Mouse (Mus musculus) embryonic facial prominence, embryonic 15.5 days (tissue): Measurements from ENCODE around the gene Mlip. TPM values are rescaled to one million over a fixed set of nuclear protein-coding genes. Genes with fewer than 3 reads are reported as not detected.

Experiments used
- ATAC-seq: fragments of 200-750 bp; cut with Nextera tagmentation; 2 replicates; pipeline ENCODE4 v1.8.0; 2017; ENCODE audit warnings: low read depth, moderate TSS enrichment; ENCODE audit not compliant: insufficient number of reproducible peaks, low FRiP score, low TSS enrichment
- H3K27ac ChIP-seq: fragments of 300-500 bp; sonication (generic); replicated peaks from 2 replicates; pipeline ENCODE4 v1.5.1; 2015; ENCODE audit warnings: mild to moderate bottlenecking, inconsistent platforms
- H3K27me3 ChIP-seq: fragments of 300-500 bp; sonication (generic); 2 replicates; pipeline ENCODE4 v1.6.1; 2015; ENCODE audit warnings: inconsistent platforms
- H3K36me3 ChIP-seq: fragments of 300-500 bp; sonication (generic); 2 replicates; pipeline ENCODE4 v1.6.1; 2015; ENCODE audit warnings: mild to moderate bottlenecking, inconsistent platforms
- H3K4me1 ChIP-seq: fragments of 300-500 bp; sonication (generic); 2 replicates; pipeline ENCODE4 v1.6.1; 2015; ENCODE audit warnings: inconsistent platforms
- H3K4me2 ChIP-seq: fragments of 300-500 bp; sonication (generic); replicated peaks from 2 replicates; pipeline ENCODE4 v1.6.1; 2015; ENCODE audit warnings: mild to moderate bottlenecking, inconsistent platforms
- H3K4me3 ChIP-seq: fragments of 300-500 bp; sonication (generic); replicated peaks from 2 replicates; pipeline ENCODE4 v1.5.1; 2015; ENCODE audit warnings: mild to moderate bottlenecking, inconsistent platforms
- H3K9ac ChIP-seq: fragments of 300-500 bp; sonication (generic); 2 replicates; pipeline ENCODE4 v1.6.1; 2015; ENCODE audit warnings: inconsistent platforms
- H3K9me3 ChIP-seq: fragments of 300-500 bp; sonication (generic); replicated peaks from 2 replicates; pipeline ENCODE4 v1.6.1; 2016; ENCODE audit warnings: inconsistent platforms
- WGBS: fragments of 180-500 bp; shearing (Covaris S2); methylation state at CpG from one replicate; pipeline ENCODE4 v1.1.7; 2015; 5-methylcytosine and 5-hydroxymethylcytosine counted together
- polyA plus RNA-seq: library from polyadenylated mRNA; unstranded; fragments of >200 nt; fragmentation: Nextera tagmentation; extraction: Ambion mirVana; gene quantifications from 2 replicates; pipeline ENCODE4 v1.2.1, GENCODE M21; 2015

The Mlip gene
- polyA plus RNA-seq, 1 experiment from 2014 or later = 6.4 TPM

- no peak for ATAC-seq
- H3K4me3 ChIP-seq = no peak overlapping the region
- 78% methylated on average over 9 of the region's 9 CpGs for WGBS
- no peak overlapping the region for H3K4me2 ChIP-seq
- no peaks in the 10 kb centered on the region for H3K36me3 ChIP-seq
- no peaks in the 10 kb centered on the region for H3K9me3 ChIP-seq
- no peaks in the 10 kb centered on the region for H3K4me1 ChIP-seq
- no peaks in the 10 kb centered on the region for H3K27me3 ChIP-seq
- no peak overlapping the region for H3K27ac ChIP-seq
- H3K9ac ChIP-seq = no peak overlapping the region
Measured at GRCm38 (mm10) chr9:77054426-77055193, 298.2 kb downstream of the Mlip start.

Other genes with a start within 250 kb of the Mlip start
- 17.5 and 19.5 TPM in 2 replicates for gene Lrrc1, start 191.9 kb upstream of the Mlip start, polyA plus RNA-seq